Mouse (Mus musculus) lung, adult 2 months (tissue): Measurements from ENCODE around the gene Gm21976. TPM values are rescaled to one million over a fixed set of nuclear protein-coding genes. Genes with fewer than 3 reads are reported as not detected.

Experiments used
- DNase-seq: peaks from one replicate; pipeline ENCODE4 v3.0.0; 2022
- H3K4me1 ChIP-seq: fragments of 200-500 bp; 2 replicates; pipeline ENCODE4 v1.6.1; 2011; ENCODE audit warnings: low read length; ENCODE audit not compliant: control insufficient read depth, insufficient read depth
- H3K4me3 ChIP-seq: fragments of 200-500 bp; replicated peaks from 2 replicates; pipeline ENCODE3; 2011; ENCODE audit warnings: low read depth, mild to moderate bottlenecking, control low read depth, low read length; ENCODE audit errors: extremely low read depth
- CTCF ChIP-seq: fragments of 200-500 bp; IDR thresholded peaks from 2 replicates; pipeline ENCODE4 v1.5.1; 2011; ENCODE audit warnings: mild to moderate bottlenecking, low read length, control low read depth; ENCODE audit not compliant: insufficient read depth
- POLR2A ChIP-seq: fragments of 200-500 bp; IDR thresholded peaks from 2 replicates; pipeline ENCODE4 v1.6.1; 2011; ENCODE audit warnings: low read depth, mild to moderate bottlenecking, control low read depth, low read length, borderline replicate concordance; ENCODE audit errors: extremely low read depth
- WGBS: fragments of 180-500 bp; shearing (Covaris S2); methylation state at CpG from one replicate; pipeline ENCODE4 v1.1.7; 2018; 5-methylcytosine and 5-hydroxymethylcytosine counted together
- polyA plus RNA-seq: library from polyadenylated mRNA; depleted of rRNA; stranded (reverse); fragments of >200 nt; gene quantifications from 2 replicates; pipeline ENCODE4 v1.2.3, GENCODE M21; 2012

The Gm21976 gene
- polyA plus RNA-seq, 1 experiment = not detected

- under 1% methylated on average over 71 of the region's 71 CpGs for WGBS
- peak; percentile 98 for DNase-seq
Measured at GRCm38 (mm10) chr13:98262636-98263457, 16.8 kb upstream of the Gm21976 start, which contains the start of the genes Utp15 and Ankra2. Gene Utp15 (minus strand): TSS chr13:98263041. Gene Ankra2 (plus strand): TSS chr13:98263074.

GRCm38 (mm10) chr13:98263458-98263987 lies 16.2 kb upstream of the Gm21976 start:
- Histone ChIP-seq H3K4me3 (peak overlapping the region; percentile 68), H3K4me1 (peaks cover 11% of the 10 kb centered on the region)
- TF ChIP-seq CTCF (no peak), POLR2A (no peak)
- WGBS = 1% methylated on average over 16 of the region's 16 CpGs
- DNase-seq = no peak

More at GRCm38 (mm10) chr13:98262636-98263457, 16.8 kb upstream of the Gm21976 start, which contains the start of the genes Utp15 and Ankra2:
- H3K4me3 ChIP-seq = peak within 1 kb of the TSS; percentile 89
- peaks cover 11% of the 10 kb centered on the region for H3K4me1 ChIP-seq
- TF ChIP-seq POLR2A = peak; percentile 61; the same call in 1 of the 2 replicates
- no peak for TF ChIP-seq CTCF

GRCm38 (mm10) chr13:98264111-98264510 lies 15.6 kb upstream of the Gm21976 start:
- no peak for TF ChIP-seq CTCF
- TF ChIP-seq POLR2A = no peak
- WGBS = 30% methylated on average over 5 of the region's 5 CpGs
- no peak overlapping the region for H3K4me3 ChIP-seq
- DNase-seq = no peak
- peaks cover 11% of the 10 kb centered on the region for H3K4me1 ChIP-seq

GRCm38 (mm10) chr13:98274023-98274422 lies 5.7 kb upstream of the Gm21976 start:
- Histone ChIP-seq H3K4me1 (no peaks in the 10 kb centered on the region), H3K4me3 (no peak overlapping the region)
- TF ChIP-seq POLR2A = no peak
- no peak for TF ChIP-seq CTCF
- WGBS = 91% methylated on average over 9 of the region's 9 CpGs
- no peak for DNase-seq

- no peak for TF ChIP-seq CTCF
- no peak for TF ChIP-seq POLR2A
- no peak for DNase-seq
- no peaks in the 10 kb centered on the region for H3K4me1 ChIP-seq
- 73% methylated on average over 4 of the region's 4 CpGs for WGBS
- H3K4me3 ChIP-seq = no peak overlapping the region
Measured at GRCm38 (mm10) chr13:98275646-98276045, 4.0 kb upstream of the Gm21976 start.

GRCm38 (mm10) chr13:98276253-98276652 lies 3.4 kb upstream of the Gm21976 start:
- Histone ChIP-seq H3K4me3 (no peak overlapping the region), H3K4me1 (no peaks in the 10 kb centered on the region)
- 82% methylated on average over 7 of the region's 7 CpGs for whole genome bisulfite sequencing
- no peak for TF ChIP-seq CTCF
- TF ChIP-seq POLR2A = no peak
- DNase-seq = no peak

GRCm38 (mm10) chr13:98277501-98277900 lies 2.2 kb upstream of the Gm21976 start:
- WGBS = 95% methylated on average over 2 of the region's 2 CpGs
- TF ChIP-seq POLR2A = no peak
- TF ChIP-seq CTCF = no peak

GRCm38 (mm10) chr13:98280990-98281650 lies 1.4 kb downstream of the Gm21976 start:
- no peak overlapping the region for H3K4me3 ChIP-seq
- no peak for TF ChIP-seq POLR2A
- no peak for TF ChIP-seq CTCF
- WGBS = 64% methylated on average over 12 of the region's 12 CpGs
- no peak for DNase-seq
- no peaks in the 10 kb centered on the region for H3K4me1 ChIP-seq

More at GRCm38 (mm10) chr13:98277501-98277900, 2.2 kb upstream of the Gm21976 start:
- Histone ChIP-seq H3K4me1 (no peaks in the 10 kb centered on the region), H3K4me3 (no peak overlapping the region)
- DNase-seq = no peak

GRCm38 (mm10) chr13:98290719-98291118 lies 11.0 kb downstream of the Gm21976 start:
- Histone ChIP-seq H3K4me3 (no peak overlapping the region), H3K4me1 (no peaks in the 10 kb centered on the region)
- no peak for DNase-seq
- 37% methylated on average over 2 of the region's 2 CpGs for WGBS
- TF ChIP-seq CTCF = no peak
- TF ChIP-seq POLR2A = no peak

GRCm38 (mm10) chr13:98291712-98292111 lies 12.0 kb downstream of the Gm21976 start:
- no peak for DNase-seq
- Histone ChIP-seq H3K4me1 (no peaks in the 10 kb centered on the region), H3K4me3 (no peak overlapping the region)
- TF ChIP-seq CTCF (no peak), POLR2A (no peak)
- WGBS = 82% methylated on average over 8 of the region's 8 CpGs
